Mouse (Mus musculus) ovary, adult 18-20 months (tissue): ENCODE results near the gene Slc16a10.

Source experiments
- DNase-seq: peaks from one replicate; pipeline ENCODE4 v3.0.0; 2022; ENCODE audit warnings: low spot score, mixed read lengths

Slc16a10 gene

DNA sequence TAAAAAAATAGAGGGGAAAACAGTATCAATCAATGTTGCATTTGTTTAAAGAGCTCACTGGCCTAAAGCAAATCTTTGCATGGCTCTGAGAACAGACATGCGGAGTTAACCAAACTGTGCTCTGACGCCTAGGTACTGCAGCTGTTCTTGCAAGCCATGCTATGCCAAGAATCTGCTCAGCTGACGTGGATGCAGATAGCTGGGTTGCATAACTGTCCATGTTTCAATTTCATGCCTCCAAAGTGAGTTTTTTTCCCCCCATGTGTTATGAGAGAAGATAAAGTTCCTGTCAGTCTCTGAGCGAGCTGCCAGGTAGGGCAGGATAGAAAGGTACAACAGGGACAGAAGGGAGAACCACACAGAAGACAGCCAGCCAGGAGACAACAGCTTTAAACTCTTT lies 72.8 kb downstream of the Slc16a10 start:
- no peak for DNase-seq

DNA sequence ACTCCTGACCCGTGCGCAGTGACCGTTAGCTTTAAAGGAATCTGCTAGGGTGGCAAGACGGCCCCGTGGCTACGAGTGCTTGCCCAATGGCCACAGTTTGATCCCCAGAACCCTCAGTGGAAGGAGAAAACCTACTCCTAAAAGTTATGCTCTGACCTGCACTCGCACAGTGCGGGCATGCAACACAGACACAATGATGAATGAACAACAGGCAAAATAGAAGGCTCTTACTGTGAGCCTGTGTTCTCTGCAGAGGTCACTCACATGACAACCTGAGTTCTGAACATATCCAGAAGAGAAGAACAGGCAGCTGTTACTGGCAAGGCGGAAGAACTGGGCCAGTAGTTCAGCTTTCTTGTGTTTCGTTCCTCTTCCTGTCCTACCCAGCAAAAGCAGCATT lies 73.5 kb downstream of the Slc16a10 start:
- DNase-seq: no peak

DNA sequence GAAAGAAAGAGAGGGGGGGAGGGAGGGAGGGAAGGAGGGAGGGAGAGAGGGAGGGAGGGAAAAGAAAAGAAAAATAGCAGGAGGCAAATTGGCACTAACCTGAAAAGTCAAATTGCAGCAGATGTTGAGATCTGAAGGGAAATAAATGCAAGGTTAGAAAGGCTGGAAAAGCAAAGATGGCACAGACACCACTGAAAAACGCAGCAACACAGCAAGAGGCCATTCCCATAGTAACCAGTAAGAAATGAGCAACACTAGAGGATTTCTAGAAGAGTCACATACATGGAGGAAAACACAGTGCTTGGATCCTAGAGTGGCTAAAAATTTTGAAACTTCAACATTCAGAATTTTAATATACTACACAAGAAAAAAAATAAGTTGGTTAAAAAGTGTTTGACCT lies 74.5 kb downstream of the Slc16a10 start:
- no peak for DNase-seq

DNA sequence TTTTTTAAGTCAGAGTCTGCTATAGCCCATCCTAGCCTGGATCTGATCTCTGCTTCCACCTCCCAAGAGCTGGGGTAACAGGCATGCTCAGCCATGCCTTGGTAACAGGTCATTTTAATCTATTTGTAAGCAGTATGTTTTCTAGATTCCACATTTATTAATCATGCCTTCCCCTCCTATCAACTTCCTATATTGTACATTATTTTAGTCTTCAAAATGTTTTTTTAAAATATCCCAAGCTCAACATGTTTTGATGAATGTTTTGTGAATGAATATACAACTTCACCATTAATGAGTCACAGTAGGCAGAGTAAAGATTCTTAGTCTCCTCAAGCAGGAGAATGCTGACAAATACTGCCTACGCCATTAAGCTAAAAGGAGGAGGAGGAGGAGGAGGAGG lies 75.0 kb downstream of the Slc16a10 start:
- no peak for DNase-seq

DNA sequence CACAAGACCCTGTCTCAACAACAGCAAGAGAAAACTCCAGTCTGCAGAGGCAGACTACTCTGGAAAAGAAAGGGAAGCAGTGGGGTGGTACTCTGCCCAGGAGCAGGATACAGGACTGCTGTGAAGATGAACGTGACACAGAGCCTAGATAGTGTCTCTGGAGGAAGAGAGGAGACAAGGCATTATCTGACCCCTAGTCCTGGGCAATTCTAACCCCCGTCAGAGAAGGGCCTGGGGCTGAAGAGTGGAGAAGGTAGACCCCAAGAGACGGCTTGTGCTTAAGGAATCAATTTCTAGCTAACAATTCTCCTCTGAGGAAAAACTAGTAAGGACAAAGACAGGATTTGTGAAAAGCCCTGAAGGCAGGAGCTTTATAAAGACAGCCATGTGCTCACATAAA lies 76.7 kb downstream of the Slc16a10 start:
- no peak for DNase-seq

DNA sequence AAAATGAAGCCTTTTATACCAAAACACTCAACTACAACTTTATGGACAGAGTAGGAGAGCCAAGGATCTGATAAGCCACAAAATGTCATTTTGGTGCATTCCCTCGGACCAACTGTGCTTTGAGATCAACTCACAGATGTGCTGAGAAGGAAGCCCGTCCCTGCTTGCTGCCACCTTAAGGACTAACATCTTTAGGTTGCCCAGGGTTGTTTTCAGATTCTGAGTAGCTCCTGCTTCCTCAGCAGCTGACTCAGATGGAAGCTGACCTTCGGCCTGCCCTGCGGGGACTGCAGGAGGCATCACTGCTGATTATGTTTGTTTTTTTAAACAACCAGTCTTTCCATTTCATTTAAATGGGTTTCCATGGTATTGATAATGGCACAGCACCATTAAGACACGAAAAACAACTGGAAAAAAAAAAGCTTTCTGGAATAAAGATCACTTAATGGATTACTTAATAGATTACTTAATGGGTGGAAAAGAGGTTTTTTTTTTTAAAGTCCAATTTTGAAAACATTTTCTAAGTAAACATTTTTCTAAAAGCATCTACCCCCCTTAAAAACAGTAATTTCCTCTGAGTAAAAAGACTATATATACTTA lies 78.7 kb downstream of the Slc16a10 start:
- DNase-seq: no peak

DNA sequence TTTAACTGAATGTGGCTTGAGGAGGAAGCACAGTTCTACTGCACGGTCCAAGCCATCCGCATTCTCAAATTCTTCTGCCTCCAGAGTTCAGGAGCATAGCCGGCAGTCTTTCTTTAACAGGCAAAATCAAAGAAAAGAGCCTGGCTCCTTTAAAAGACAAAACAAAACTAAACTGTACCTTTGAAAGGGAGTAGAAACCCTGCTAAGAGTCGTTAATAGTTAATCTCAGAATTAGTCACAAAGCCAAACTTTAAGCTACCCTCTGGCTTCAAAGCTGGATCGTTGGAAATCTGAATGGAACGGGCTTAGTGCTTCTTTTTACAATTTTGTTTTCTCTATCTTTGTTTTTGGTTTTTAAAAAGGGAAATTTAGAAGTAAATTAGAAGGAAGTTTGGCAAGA lies 79.2 kb downstream of the Slc16a10 start:
- no peak for DNase-seq

DNA sequence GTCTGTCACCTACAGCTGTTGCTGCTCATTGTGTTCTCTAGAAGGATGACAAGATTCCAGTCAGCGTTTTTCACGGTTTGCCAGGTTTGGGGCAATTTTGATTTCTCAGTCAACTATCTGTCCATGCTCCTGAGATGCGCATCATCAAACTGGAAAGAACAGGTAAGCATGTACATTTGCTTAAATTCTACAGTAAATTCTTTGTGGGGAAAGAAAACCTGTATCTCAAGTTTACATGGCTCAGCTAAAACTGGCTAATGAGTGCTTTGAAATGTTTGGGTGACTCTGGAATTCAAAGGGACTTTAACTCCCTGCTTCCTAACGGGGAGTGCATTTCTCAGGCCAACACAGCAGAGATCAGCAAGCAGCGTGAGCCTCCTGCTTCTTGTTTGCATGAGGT lies 80.1 kb downstream of the Slc16a10 start:
- no peak for DNase-seq

DNA sequence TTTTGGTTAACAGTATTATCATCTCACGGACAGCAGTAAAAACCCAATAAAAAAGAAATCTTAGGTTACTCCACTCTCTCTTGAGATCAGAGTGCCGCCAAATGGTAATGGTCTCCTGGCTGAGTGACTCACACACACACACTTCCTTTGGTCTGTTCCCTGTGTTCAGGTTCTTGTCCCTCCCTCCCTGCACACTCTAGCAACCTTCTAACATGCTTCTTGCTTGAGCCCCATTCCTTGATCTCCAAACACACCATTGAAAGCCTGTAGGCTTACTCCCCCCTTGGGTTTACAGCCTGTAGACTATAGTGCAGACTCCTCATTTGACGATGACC lies 83.3 kb downstream of the Slc16a10 start:
- no peak for DNase-seq

DNA sequence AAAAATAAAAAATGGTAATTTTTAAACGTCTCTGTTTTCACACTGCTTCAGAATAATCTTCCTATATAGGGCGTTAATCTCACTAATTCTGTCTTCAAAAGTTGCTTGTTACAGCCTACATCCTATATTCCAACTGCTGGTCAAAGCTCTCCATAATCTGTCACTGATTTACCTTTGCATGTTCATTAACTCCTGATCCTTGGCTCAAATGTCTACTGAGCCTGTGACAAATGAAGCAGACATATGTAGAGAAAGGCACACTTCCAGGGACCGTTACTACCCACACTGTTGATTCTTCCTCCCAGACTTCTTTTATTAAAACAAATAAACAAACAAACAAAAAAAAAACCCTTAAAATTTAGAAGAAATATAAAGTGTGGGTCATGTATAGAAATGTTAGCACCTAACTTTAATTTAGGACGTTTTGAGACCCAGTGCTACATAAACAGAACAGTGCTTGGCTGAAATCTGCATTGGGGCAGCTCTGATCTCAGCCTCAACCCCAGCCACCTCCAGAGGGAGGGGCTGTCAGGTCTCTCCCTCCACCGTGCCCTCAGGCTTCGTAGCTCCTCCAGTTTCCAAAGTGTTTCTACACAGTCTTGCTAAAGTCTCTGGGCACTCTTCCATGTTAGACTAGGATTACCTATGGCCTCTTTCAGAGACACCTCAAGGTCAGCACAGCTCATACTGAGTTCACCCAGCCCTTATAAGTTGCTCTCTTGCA lies 83.8 kb downstream of the Slc16a10 start:
- no peak for DNase-seq

DNA sequence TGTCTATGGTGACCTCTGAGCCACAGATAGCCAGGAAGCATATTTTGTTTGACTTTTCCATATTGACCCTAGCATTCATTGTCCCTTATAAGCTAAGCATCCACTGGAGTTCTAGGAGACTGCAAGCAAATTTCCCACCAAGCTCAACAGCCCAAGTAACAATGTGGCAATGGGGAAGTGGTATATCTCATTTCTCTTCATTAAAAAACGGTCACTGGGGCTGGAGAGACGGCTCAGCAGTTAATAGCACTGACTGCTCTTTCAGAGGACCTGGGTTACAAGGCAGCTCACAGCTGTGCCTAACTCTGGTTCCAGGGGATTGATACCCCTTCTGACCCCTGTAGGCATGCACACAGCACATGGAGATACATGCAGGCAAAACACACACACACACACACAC lies 84.4 kb downstream of the Slc16a10 start:
- DNase-seq: no peak

DNA sequence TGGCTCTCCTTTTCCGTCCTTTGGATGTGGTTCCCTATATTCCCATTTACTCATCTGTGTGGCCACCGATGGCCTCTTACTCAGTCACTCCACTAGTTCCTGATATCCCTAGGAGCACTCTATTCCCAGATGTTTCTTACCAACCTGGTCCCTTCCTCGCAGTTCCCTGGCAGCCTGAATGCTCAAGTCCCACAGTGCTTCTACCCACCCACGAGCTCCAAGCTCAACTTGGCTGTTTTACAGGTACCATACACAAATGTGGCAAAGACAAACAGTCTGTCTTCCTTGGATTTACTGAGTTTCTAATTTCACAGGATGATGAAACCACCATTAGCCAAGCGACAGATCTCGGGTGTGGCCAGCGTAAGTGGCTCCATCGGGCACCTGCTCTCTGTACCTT lies 87.6 kb downstream of the Slc16a10 start:
- DNase-seq: no peak

DNA sequence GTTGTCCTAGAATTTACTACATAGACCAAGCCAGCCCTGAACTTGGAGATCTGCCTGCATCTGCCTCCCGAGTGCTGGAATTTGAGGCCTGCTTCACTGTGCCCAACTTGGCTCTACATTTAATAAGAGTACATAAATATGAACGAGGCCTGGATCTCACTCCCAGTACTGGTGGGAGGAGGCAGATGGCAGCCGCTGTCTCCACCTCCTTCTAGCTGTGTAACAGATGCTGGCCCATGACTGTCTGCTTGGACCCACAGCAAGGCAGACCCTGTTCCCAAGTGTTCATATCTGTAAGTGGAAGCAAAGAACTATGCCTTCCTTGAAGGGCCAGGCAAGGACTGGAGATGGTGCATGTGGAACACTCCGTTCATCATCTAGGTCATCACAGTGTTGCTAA lies 88.2 kb downstream of the Slc16a10 start:
- DNase-seq: no peak

DNA sequence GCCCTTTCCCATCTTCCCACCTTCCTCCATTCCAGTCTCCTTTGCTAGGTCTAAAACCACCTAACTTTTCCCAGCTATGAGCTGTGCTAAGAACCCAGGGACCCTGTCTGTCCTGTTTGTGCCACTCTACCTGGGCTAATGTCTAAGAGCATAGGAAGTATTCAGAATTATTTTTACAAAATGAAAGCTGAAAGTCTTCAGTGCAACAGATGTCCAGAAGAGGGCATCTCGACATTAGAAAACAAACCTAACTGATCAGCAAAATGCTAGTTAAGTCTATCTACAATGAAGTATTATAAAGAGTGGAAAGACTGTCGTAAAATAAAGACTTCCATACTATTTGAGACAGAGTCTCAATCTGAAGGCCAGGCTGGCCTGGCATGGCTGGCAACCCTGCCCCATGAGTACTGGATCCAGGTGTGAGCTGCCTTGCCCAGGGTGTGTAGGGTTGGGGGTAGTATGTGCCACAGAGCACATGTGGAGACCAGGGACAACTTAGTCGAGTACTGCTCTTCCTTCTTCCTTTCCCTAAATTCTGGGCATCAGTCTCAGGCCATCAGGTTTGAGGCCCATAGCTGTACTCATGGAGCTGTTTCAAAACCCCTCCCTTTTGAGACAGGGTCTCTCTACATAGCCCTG lies 88.7 kb downstream of the Slc16a10 start:
- DNase-seq: no peak

DNA sequence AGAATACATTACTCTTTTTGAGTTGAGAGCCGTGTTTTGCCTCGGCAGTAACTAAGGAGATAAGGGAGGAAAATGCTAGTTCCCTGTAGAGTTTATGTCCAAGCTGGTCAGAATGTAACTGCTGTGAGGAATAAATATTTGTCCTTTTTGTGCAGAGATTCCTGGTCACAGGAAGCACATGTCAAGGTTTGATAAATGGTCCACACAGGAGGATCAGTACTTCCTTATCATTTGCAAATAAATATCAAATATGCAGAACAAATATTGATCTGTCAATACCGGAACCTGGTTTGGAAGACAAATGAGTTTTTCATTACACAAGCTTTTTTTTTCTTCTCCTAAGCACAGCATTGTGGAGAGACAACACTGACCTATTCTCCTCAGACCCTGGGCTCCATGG lies 90.1 kb downstream of the Slc16a10 start:
- no peak for DNase-seq

DNA sequence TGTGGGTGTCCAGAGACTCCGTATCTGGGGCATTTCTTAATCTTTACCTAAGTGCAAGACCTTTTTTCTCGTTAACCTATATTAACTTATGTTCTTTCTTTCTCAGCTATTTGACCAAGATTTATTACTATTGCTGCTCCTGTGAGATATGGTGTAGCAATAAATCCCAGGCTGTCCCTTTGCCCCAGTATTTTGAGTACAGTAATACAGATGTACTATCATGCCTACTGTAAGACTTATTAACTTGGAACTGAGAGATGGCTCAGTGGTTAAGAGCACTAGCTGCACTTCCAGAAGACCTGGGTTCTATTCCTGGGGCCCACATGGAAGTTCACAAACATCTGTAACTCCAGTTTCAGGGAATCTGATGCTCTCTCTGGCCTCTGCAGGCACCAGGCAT lies 91.3 kb downstream of the Slc16a10 start:
- no peak for DNase-seq

DNA sequence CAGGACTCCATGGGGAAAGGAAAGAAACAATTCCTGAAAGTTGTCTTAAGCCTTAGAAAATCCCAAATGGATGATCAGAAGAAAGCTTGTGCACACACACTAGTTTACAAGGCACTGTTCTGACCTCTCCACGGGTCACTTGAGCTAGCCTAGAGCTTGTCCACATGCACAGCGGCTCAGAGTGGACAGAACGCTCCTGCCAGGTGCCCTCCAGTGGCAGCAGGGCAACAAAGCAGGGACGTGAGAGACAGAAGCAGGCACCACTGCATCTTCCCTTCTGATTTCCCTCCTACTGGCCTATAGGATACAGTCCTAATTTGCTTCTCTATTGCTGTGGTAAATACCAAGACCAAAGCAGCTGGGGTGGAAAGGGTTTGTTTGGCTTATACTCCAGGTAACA lies 100.7 kb downstream of the Slc16a10 start:
- DNase-seq: no peak

DNA sequence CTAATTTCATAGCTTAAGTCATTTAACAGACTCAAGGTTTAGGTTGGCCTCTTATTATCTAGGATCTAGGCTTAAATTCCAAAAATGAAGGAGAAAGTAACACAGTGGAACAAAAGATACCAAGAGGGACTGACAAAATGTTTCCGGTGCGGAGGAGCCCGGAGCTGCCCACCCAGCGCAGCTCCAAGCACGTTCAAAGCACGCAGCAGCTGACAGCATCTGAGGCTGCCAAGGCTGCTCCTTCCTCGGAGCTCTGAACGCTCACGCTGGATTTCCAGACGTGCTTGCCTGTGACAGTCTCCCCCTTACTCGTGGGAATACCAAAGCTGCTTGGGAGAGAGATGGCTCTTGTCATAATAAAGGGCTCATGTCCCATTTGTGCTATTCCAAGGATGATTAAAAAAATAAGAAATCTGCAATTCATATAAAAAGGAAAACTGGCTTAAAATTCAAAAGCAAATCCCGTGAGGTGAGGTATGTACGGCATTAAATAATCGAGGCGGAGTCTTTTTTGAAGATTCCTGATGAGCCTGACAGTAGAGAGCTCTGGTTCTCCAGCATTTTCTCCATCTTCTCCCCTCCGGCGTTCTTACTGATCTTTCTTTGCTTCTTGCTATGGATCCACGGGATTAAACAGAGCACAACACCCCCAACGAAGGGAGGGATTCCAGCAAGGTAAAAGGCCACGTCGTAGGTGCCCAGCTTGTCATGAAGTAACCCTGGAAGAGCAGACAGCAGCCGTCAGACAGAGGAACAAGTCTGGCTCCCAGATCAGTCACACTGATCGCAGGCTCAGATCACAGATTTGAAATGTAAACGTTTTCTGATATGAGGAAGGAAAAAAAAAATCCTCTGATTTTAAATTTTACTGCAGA lies 105.1 kb downstream of the Slc16a10 start:
- DNase-seq: no peak

DNA sequence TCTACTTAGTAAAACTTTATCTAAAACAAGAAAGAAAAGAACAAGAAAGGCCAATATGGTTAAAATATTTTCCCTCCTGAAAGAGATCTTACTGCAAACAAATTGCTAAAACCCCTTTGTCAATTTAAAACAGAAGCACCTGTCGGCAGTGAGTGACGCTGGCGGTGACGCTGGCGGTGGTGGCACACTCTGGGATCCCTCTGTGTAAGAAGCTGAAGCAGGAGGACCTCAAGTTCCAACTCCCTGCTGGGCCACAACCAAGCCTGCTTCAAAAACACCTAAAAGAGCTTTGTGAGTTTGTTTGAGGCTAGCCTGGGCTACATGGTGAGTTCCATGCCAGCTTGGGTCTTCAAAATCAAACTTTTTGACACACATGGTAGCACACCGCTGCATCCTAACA lies 107.1 kb downstream of the Slc16a10 start:
- no peak for DNase-seq

DNA sequence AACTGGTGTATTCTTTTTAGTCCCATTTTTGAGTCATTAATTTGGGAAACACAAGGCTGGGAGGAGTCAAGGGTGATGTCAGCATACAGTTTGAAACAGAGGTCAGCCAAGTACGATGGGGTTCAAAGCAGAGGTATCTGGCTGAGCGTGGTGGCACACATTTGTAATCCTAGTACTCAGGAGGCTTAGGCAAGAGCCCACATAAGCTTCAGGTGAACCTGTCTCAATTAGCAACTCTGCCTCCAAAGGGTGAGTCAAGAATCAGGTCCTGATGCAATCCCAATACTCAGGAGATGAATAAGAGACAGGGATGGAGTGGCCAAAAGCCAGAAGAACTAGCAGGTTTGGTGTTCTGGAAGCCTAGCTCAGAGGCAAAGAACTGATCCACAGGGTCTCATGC lies 109.2 kb downstream of the Slc16a10 start:
- DNase-seq: no peak

DNA sequence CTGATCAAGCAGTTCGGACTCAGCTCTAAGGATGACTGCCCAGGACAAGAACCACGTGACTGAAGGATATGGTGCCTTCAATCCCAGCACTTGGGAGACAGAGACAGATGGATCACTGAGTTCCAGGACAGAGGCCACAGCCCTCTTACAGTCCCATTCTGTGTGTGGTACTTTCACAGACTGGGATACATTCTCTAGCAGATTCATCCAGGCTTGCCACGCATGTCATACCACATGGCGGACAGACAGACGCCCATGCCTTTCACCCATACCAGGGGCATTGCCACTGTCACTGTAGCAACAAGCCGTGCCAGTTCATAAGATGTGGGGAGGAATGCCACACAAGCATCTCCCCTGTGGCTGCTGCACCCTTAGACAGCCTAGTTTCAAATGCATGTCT lies 111.3 kb downstream of the Slc16a10 start:
- DNase-seq: no peak

DNA sequence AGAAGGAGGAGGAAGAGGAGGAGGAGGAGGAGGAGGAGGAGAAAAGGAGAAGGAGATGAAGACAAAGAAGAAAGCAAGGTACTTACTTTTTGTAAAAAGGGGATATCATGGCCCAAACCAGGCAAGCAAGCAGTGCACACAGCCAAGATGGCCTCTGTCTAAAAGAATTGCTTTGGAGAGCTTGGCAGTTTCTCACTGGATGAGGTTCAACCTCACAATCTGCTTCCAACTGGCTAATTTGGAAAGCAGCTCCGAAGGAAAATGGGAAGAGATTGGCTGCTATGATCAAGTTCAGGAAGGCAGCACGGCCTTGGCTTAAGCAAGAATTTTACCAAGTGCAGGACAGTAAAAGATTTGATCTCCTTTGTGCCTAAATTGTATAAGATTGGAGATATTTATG lies 112.4 kb downstream of the Slc16a10 start:
- DNase-seq: no peak

DNA sequence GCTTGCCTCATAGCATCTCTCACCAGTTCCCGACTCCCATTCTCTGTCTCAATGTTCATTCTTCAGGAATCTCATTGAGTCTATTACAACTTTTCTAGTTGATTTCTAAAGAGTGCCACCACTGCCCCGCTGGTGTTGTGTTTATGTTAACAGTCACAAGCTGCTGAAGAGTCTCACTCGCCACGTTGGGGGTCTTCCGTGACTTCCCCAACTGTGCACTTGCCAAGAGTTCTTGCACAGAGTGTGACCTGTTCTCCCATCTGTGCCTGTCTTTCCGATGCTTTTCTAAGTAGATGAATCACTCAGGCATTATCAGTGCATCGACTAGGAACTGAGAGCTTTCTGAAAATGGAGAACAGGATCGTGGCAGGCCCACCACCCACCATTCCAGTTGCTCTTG lies 114.0 kb downstream of the Slc16a10 start:
- no peak for DNase-seq
